Mouse (Mus musculus): ENCODE measurements around the gene 2010111I01Rik.
"Not testable (repeated sequence)": the region's sequence is repeated elsewhere in the genome, so short reads cannot be mapped to it uniquely, and the experiment has no call there.

The 2010111I01Rik gene

GRCm38 (mm10) chr13:63073911-63074675, 109.4 kb downstream of the 2010111I01Rik start:
- DNase-seq (ENCODE audit: extremely low spot score, low read depth, low spot score), result no peak

GRCm38 (mm10) chr13:63074676-63074991, 109.9 kb downstream of the 2010111I01Rik start:
- no peak for DNase-seq (ENCODE audit: extremely low spot score, low read depth, low spot score)

GRCm38 (mm10) chr13:63075331-63075855, 110.7 kb downstream of the 2010111I01Rik start:
- no peak for DNase-seq (ENCODE audit: extremely low spot score, low read depth, low spot score)

- DNase-seq (ENCODE audit: extremely low spot score, low read depth, low spot score), result no peak
Observed at GRCm38 (mm10) chr13:63080191-63080590, 115.5 kb downstream of the 2010111I01Rik start.

- no peak for DNase-seq (ENCODE audit: extremely low spot score, low read depth, low spot score)
Observed at GRCm38 (mm10) chr13:63080823-63081222, 116.1 kb downstream of the 2010111I01Rik start.

- no peak for DNase-seq (ENCODE audit: extremely low spot score, low read depth, low spot score)
Observed at GRCm38 (mm10) chr13:63082555-63083136, 118.0 kb downstream of the 2010111I01Rik start.

- not testable (repeated sequence) for DNase-seq (ENCODE audit: extremely low spot score, low read depth, low spot score)
Observed at GRCm38 (mm10) chr13:63083139-63083538, 118.4 kb downstream of the 2010111I01Rik start.

- no peak for DNase-seq (ENCODE audit: extremely low spot score, low read depth, low spot score)
Observed at GRCm38 (mm10) chr13:63083663-63084062, 119.0 kb downstream of the 2010111I01Rik start.

GRCm38 (mm10) chr13:63087865-63088683, 123.4 kb downstream of the 2010111I01Rik start:
- no peak for DNase-seq (ENCODE audit: extremely low spot score, low read depth, low spot score)

GRCm38 (mm10) chr13:63089513-63089912, 124.8 kb downstream of the 2010111I01Rik start:
- DNase-seq (ENCODE audit: extremely low spot score, low read depth, low spot score), result no peak

GRCm38 (mm10) chr13:63091246-63091645, 126.6 kb downstream of the 2010111I01Rik start:
- DNase-seq (ENCODE audit: extremely low spot score, low read depth, low spot score), result no peak

GRCm38 (mm10) chr13:63092299-63092698, 127.6 kb downstream of the 2010111I01Rik start:
- no peak for DNase-seq (ENCODE audit: extremely low spot score, low read depth, low spot score)

GRCm38 (mm10) chr13:63092874-63093273, 128.2 kb downstream of the 2010111I01Rik start:
- DNase-seq (ENCODE audit: extremely low spot score, low read depth, low spot score), result no peak

- DNase-seq (ENCODE audit: extremely low spot score, low read depth, low spot score), result no peak
Observed at GRCm38 (mm10) chr13:63093636-63094035, 128.9 kb downstream of the 2010111I01Rik start.

- DNase-seq (ENCODE audit: extremely low spot score, low read depth, low spot score), result no peak
Observed at GRCm38 (mm10) chr13:63094317-63095131, 129.8 kb downstream of the 2010111I01Rik start.

GRCm38 (mm10) chr13:63096764-63097163, 132.1 kb downstream of the 2010111I01Rik start:
- DNase-seq (ENCODE audit: extremely low spot score, low read depth, low spot score), result no peak

- no peak for DNase-seq (ENCODE audit: extremely low spot score, low read depth, low spot score)
Observed at GRCm38 (mm10) chr13:63097440-63097930, 132.8 kb downstream of the 2010111I01Rik start.

GRCm38 (mm10) chr13:63101761-63102160, 137.1 kb downstream of the 2010111I01Rik start:
- DNase-seq (ENCODE audit: extremely low spot score, low read depth, low spot score), result no peak

GRCm38 (mm10) chr13:63102848-63103585, 138.3 kb downstream of the 2010111I01Rik start:
- DNase-seq (ENCODE audit: extremely low spot score, low read depth, low spot score), result no peak

- DNase-seq (ENCODE audit: extremely low spot score, low read depth, low spot score), result no peak
Observed at GRCm38 (mm10) chr13:63106574-63106973, 141.9 kb downstream of the 2010111I01Rik start.
